Mouse (Mus musculus) small intestine, adult 2 months (tissue): ENCODE results near the gene Lap3.

Source experiments
- CTCF ChIP-seq: fragments of 200-500 bp; IDR thresholded peaks from 2 replicates; pipeline ENCODE4 v1.5.1; 2012; ENCODE audit warnings: low read depth, mild to moderate bottlenecking, control low read depth, inconsistent platforms, low read length, moderate library complexity, mixed read lengths; ENCODE audit not compliant: insufficient replicate concordance, insufficient read length; ENCODE audit errors: extremely low read depth
- POLR2A ChIP-seq: fragments of 200-500 bp; IDR thresholded peaks from 2 replicates; pipeline ENCODE4 v1.6.1; 2012; ENCODE audit warnings: low read depth, mild to moderate bottlenecking, control low read depth, inconsistent platforms, low read length, moderate library complexity

DNA sequence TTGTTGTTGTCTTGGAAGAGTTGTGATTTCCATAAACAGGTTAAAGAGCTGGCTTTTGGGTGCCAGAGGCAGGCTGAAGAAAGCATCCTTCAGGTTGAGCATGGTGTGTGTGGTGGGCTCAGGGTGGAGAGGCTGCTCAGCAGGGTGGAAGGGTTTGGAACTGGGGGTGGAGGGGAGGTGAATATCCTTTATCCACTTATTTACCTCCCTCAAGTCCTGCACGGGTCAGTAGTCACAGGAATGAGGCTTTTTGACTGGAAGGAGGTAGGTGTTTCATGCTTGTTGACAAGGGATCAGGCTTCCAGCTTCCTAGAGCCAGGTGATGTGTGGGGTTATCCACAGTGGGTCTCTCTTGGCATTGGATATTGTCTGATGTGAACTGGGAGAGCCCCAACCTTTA, 21.4 kb downstream of the Lap3 start:
- TF ChIP-seq POLR2A (no peak), CTCF (no peak)
